ENCODE assay signal across 15 mouse cellular contexts in the genomic region with DNA sequence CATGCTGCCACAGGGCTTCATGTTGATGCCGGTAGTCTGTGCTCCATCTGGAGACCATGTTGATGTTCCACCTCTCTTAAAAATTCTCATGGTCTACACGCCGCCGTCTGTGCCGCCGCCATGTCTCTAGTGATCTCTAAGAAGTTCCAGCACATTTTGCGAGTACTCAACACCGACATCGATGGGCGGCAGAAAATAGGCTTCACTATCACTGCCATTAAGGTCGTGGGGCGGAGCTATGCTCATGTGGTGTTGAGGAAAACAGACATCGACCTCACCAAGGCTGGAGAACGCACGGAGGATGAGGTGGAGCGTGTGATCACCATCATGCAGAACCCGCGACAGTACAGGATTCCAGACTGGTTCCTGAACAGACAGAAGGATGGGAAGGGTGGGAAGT. TPM values are rescaled to one million over a fixed set of nuclear protein-coding genes. Genes with fewer than 3 reads are reported as not detected.
DNase-seq lines count a peak whose midpoint lies in the region; TF ChIP-seq lines count a peak whose summit lies in the region.
"Not testable (repeated sequence)": the region's sequence is repeated elsewhere in the genome, so short reads cannot be mapped to it uniquely, and the experiment has no call there.
"Had no signal": no experiment of that assay in that cellular context is flagged by ENCODE, and none has a peak within 500 bp of the region (broad histone marks: within the 10 kb centered on the region; RNA-seq: fewer than 3 reads in every experiment).

No protein-coding gene starts in this region.

- 83% methylated on average over 18 of the region's 18 CpGs for WGBS in spleen, adult 2 months

- TF ChIP-seq CTCF in ES-Bruce4 (IDR thresholded peaks at IDR 0.05; ENCODE audit: low read depth, low read length); spleen, adult 2 months (IDR thresholded peaks at IDR 0.05; ENCODE audit: extremely low read depth, insufficient read depth, insufficient read length, insufficient replicate concordance): not testable (repeated sequence)

- peak overlapping the region; percentile 46 for H3K4me3 ChIP-seq in ES-Bruce4 (ENCODE audit: low read depth, low read length)
- H3K4me3 ChIP-seq in spleen, adult 2 months (ENCODE audit: extremely low read depth, insufficient read depth, insufficient read length): not testable (repeated sequence)

- not testable (repeated sequence) for H3K9ac ChIP-seq in ES-Bruce4 (ENCODE audit: low read depth, poor library complexity, severe bottlenecking)

- not testable (repeated sequence) for TF ChIP-seq EP300 in ES-Bruce4 (IDR thresholded peaks at IDR 0.05; ENCODE audit: insufficient read depth, low read depth, low read length)

- not testable (repeated sequence) for TF ChIP-seq POLR2A in ES-Bruce4 (IDR thresholded peaks at IDR 0.05; ENCODE audit: insufficient read depth, low read length); spleen, adult 2 months (IDR thresholded peaks at IDR 0.05; ENCODE audit: low read depth, low read length)

- H3K36me3 ChIP-seq in ES-Bruce4 (ENCODE audit: control insufficient read depth, insufficient read depth, low read length, poor library complexity, severe bottlenecking); spleen, adult 2 months (ENCODE audit: control insufficient read depth, insufficient read depth, low read length): not testable (repeated sequence)

- H3K27me3 ChIP-seq in ES-Bruce4 (ENCODE audit: control insufficient read depth, insufficient read depth, low read length, poor library complexity, severe bottlenecking); spleen, adult 2 months (ENCODE audit: control insufficient read depth, insufficient read depth, low read length): not testable (repeated sequence)

- H3K4me1 ChIP-seq in ES-Bruce4 (ENCODE audit: control insufficient read depth, insufficient read depth, low read length): not testable (repeated sequence)
- peaks cover 13% of the 10 kb centered on the region for H3K4me1 ChIP-seq in spleen, adult 2 months (ENCODE audit: control insufficient read depth, insufficient read depth, insufficient read length)

- not testable (repeated sequence) for H3K27ac ChIP-seq in ES-Bruce4 (ENCODE audit: insufficient read depth, low read length)
- H3K27ac ChIP-seq in spleen, adult 2 months (ENCODE audit: insufficient read depth, low read length): peak overlapping the region; percentile 82

- peak; percentile 54 for DNase-seq in CD4-positive, CD25-positive, alpha-beta regulatory T cell, adult 2 months (ENCODE audit: low read depth, low spot score)
- peak; percentile 13 for DNase-seq in R1 (ENCODE audit: low read depth, low spot score)
- peak; percentile 57 for DNase-seq in induced T-regulatory cell, adult 2 months (ENCODE audit: low read depth)
- DNase-seq in spleen, adult 2 months (ENCODE audit: low read depth in 1 of 2, low spot score in 2 of 2): not testable (repeated sequence)

- H3K9me3 ChIP-seq in ES-Bruce4 (replicated peaks; ENCODE audit: control insufficient read depth, insufficient read depth, low read length, poor library complexity, severe bottlenecking): not testable (repeated sequence)

RNA-seq across cellular contexts. Expression of a gene that starts 33.1 kb away (rescaled TPM):
- not detected in 2 replicates for polyA plus RNA-seq in ES-Bruce4 (2011; ENCODE audit: insufficient read depth, insufficient read length, low read depth, missing spikeins)
- polyA plus RNA-seq in spleen, adult 2 months (2012; rRNA removed): 2.9 and 5.8 TPM in 2 replicates
- polyA plus RNA-seq: activated CD4-positive, CD25-positive, alpha-beta regulatory T cell, adult 4 months; C2C12; embryonic facial prominence, embryonic 10.5 days; embryonic facial prominence, embryonic 12.5 days; forebrain, embryonic 11.5 days; forebrain, embryonic 13.5 days; forebrain, embryonic 15.5 days; forebrain, postnatal 0 days; G1E; Patski had no signal

RNA-seq across cellular contexts. Expression of a gene that starts 45.1 kb away (rescaled TPM):
- 13.9 and 14.0 TPM in 2 replicates for polyA plus RNA-seq in ES-Bruce4 (2011; ENCODE audit: insufficient read depth, insufficient read length, low read depth, missing spikeins)
- 30.5 and 33.1 TPM in 2 replicates for polyA plus RNA-seq in spleen, adult 2 months (2012; rRNA removed)

RNA-seq across cellular contexts. Expression of a gene that starts 51.9 kb away (rescaled TPM):
- 71.2 and 73.8 TPM in 2 replicates for polyA plus RNA-seq in ES-Bruce4 (2011; ENCODE audit: insufficient read depth, insufficient read length, low read depth, missing spikeins)
- polyA plus RNA-seq in spleen, adult 2 months (2012; rRNA removed): 0.22 and 0.63 TPM in 2 replicates

Comparison
In these comparisons a context has a peak if more than half of its experiments do, and no peak if none do; other contexts are left out.
1. RNA of a gene that starts 51.9 kb away (polyA plus RNA-seq): 71.2 to 73.8 TPM in ES-Bruce4; 0.22 to 0.63 TPM in spleen, adult 2 months; every median in the first group is over 10 times any median in the second.